Mouse (Mus musculus): ENCODE measurements around the gene Pik3ca. TPM values are rescaled to one million over a fixed set of nuclear protein-coding genes. Genes with fewer than 3 reads are reported as not detected.
A peak's percentile ranks its signal among the peaks of the same experiment; 100 is the strongest.

The Pik3ca gene
- polyA plus RNA-seq (2016; fragmentation: Nextera tagmentation; extraction: Ambion mirVana): 6.9 and 8.2 TPM in 2 replicates

- peak within 1 kb of the TSS; percentile 96 for H3K27ac ChIP-seq (replicated peaks)
- DNase-seq (ENCODE audit: low spot score): peak; percentile 77
- H3K4me1 ChIP-seq: peaks cover 35% of the 10 kb centered on the region
- under 1% methylated on average over 62 of the region's 65 CpGs for WGBS
- H3K36me3 ChIP-seq (replicated peaks): no peaks in the 10 kb centered on the region
- H3K27me3 ChIP-seq (replicated peaks; ENCODE audit: low read depth, poor library complexity, severe bottlenecking): no peaks in the 10 kb centered on the region
- no peaks in the 10 kb centered on the region for H3K9me3 ChIP-seq
- peak within 1 kb of the TSS; percentile 92 for H3K4me3 ChIP-seq
Observed at GRCm38 (mm10) chr3:32397461-32398174, at the start of gene Pik3ca. TSS of gene Pik3ca (plus strand) at chr3:32397671.

GRCm38 (mm10) chr3:32347881-32348280 lies 49.6 kb upstream of the Pik3ca start:
- 93% methylated on average over 6 of the region's 6 CpGs for WGBS
- Histone ChIP-seq H3K27me3 (replicated peaks; ENCODE audit: low read depth, poor library complexity, severe bottlenecking) (no peaks in the 10 kb centered on the region), H3K36me3 (replicated peaks) (peaks cover 30% of the 10 kb centered on the region)

GRCm38 (mm10) chr3:32361221-32361620 lies 36.2 kb upstream of the Pik3ca start:
- Histone ChIP-seq H3K9me3 (no peaks in the 10 kb centered on the region), H3K27me3 (replicated peaks; ENCODE audit: low read depth, poor library complexity, severe bottlenecking) (peaks cover 5% of the 10 kb centered on the region), H3K4me1 (peaks cover 24% of the 10 kb centered on the region), H3K36me3 (replicated peaks) (peaks cover 11% of the 10 kb centered on the region), H3K27ac (replicated peaks) (no peak overlapping the region), H3K4me3 (no peak overlapping the region)
- 63% methylated on average over 6 of the region's 6 CpGs for WGBS
- DNase-seq (ENCODE audit: low spot score): no peak

More at GRCm38 (mm10) chr3:32347881-32348280, 49.6 kb upstream of the Pik3ca start:
- no peak for DNase-seq (ENCODE audit: low spot score)
- H3K4me1 ChIP-seq: no peaks in the 10 kb centered on the region
- no peak overlapping the region for H3K4me3 ChIP-seq
- no peak overlapping the region for H3K27ac ChIP-seq (replicated peaks)
- no peaks in the 10 kb centered on the region for H3K9me3 ChIP-seq

GRCm38 (mm10) chr3:32364195-32364594 lies 33.3 kb upstream of the Pik3ca start:
- peaks cover 30% of the 10 kb centered on the region for H3K4me1 ChIP-seq
- H3K9me3 ChIP-seq: no peaks in the 10 kb centered on the region
- H3K4me3 ChIP-seq: peak overlapping the region; percentile 88
- H3K27me3 ChIP-seq (replicated peaks; ENCODE audit: low read depth, poor library complexity, severe bottlenecking): peaks cover 14% of the 10 kb centered on the region
- H3K27ac ChIP-seq (replicated peaks): peak overlapping the region; percentile 30; the same call in 1 of the 2 replicates
- H3K36me3 ChIP-seq (replicated peaks): 0 out of 2 replicates have a peak, but pooled peaks cover 3% of the 10 kb centered on the region
- DNase-seq (ENCODE audit: low spot score): no peak
- 51% methylated on average over 4 of the region's 4 CpGs for WGBS

- under 1% methylated on average over 54 of the region's 54 CpGs for WGBS
- H3K4me1 ChIP-seq: peaks cover 30% of the 10 kb centered on the region
- peaks cover 14% of the 10 kb centered on the region for H3K27me3 ChIP-seq (replicated peaks; ENCODE audit: low read depth, poor library complexity, severe bottlenecking)
- peak overlapping the region; percentile 88 for H3K4me3 ChIP-seq
- peak; percentile 75 for DNase-seq (ENCODE audit: low spot score)
- H3K9me3 ChIP-seq: no peaks in the 10 kb centered on the region
- H3K36me3 ChIP-seq (replicated peaks): 0 out of 2 replicates have a peak, but pooled peaks cover 3% of the 10 kb centered on the region
- H3K27ac ChIP-seq (replicated peaks): peak overlapping the region; percentile 90
Observed at GRCm38 (mm10) chr3:32364841-32365545, 32.5 kb upstream of the Pik3ca start.

GRCm38 (mm10) chr3:32365546-32366245 lies 31.8 kb upstream of the Pik3ca start, which contains the start of gene Zmat3:
TSS of gene Zmat3 (minus strand) at chr3:32366014.
- Histone ChIP-seq H3K27me3 (replicated peaks; ENCODE audit: low read depth, poor library complexity, severe bottlenecking) (peaks cover 14% of the 10 kb centered on the region), H3K4me1 (peaks cover 28% of the 10 kb centered on the region), H3K4me3 (peak within 1 kb of the TSS; percentile 88), H3K27ac (replicated peaks) (peak within 1 kb of the TSS; percentile 90), H3K36me3 (replicated peaks) (0 out of 2 replicates have a peak, but pooled peaks cover under 1% of the 10 kb centered on the region), H3K9me3 (no peaks in the 10 kb centered on the region)
- WGBS: 4% methylated on average over 39 of the region's 48 CpGs
- DNase-seq (ENCODE audit: low spot score): peak; percentile 88

GRCm38 (mm10) chr3:32366246-32366734 lies 31.2 kb upstream of the Pik3ca start:
- Histone ChIP-seq H3K4me3 (peak overlapping the region; percentile 88), H3K9me3 (no peaks in the 10 kb centered on the region), H3K27ac (replicated peaks) (peak overlapping the region; percentile 90; the same call in 1 of the 2 replicates), H3K27me3 (replicated peaks; ENCODE audit: low read depth, poor library complexity, severe bottlenecking) (peaks cover 14% of the 10 kb centered on the region), H3K4me1 (peaks cover 23% of the 10 kb centered on the region), H3K36me3 (replicated peaks) (no peaks in the 10 kb centered on the region)
- DNase-seq (ENCODE audit: low spot score): no peak
- WGBS: 68% methylated on average over 17 of the region's 17 CpGs

GRCm38 (mm10) chr3:32367516-32367915 lies 30.0 kb upstream of the Pik3ca start:
- WGBS: 83% methylated on average over 1 of the region's 1 CpGs
- Histone ChIP-seq H3K9me3 (no peaks in the 10 kb centered on the region), H3K27ac (replicated peaks) (no peak overlapping the region), H3K27me3 (replicated peaks; ENCODE audit: low read depth, poor library complexity, severe bottlenecking) (peaks cover 14% of the 10 kb centered on the region), H3K4me3 (no peak overlapping the region), H3K36me3 (replicated peaks) (no peaks in the 10 kb centered on the region), H3K4me1 (peaks cover 23% of the 10 kb centered on the region)
- peak; percentile 15 for DNase-seq (ENCODE audit: low spot score)

GRCm38 (mm10) chr3:32371957-32372356 lies 25.5 kb upstream of the Pik3ca start:
- H3K4me1 ChIP-seq: 0 out of 2 replicates have a peak, but pooled peaks cover 4% of the 10 kb centered on the region
- peaks cover 2% of the 10 kb centered on the region for H3K27me3 ChIP-seq (replicated peaks; ENCODE audit: low read depth, poor library complexity, severe bottlenecking)
- no peak for DNase-seq (ENCODE audit: low spot score)
- 82% methylated on average over 7 of the region's 7 CpGs for WGBS
- no peaks in the 10 kb centered on the region for H3K9me3 ChIP-seq
- no peak overlapping the region for H3K27ac ChIP-seq (replicated peaks)
- H3K36me3 ChIP-seq (replicated peaks): no peaks in the 10 kb centered on the region
- no peak overlapping the region for H3K4me3 ChIP-seq

GRCm38 (mm10) chr3:32372470-32372869 lies 25.0 kb upstream of the Pik3ca start:
- no peak overlapping the region for H3K4me3 ChIP-seq
- WGBS: 89% methylated on average over 8 of the region's 8 CpGs
- no peak for DNase-seq (ENCODE audit: low spot score)
- no peaks in the 10 kb centered on the region for H3K36me3 ChIP-seq (replicated peaks)
- no peaks in the 10 kb centered on the region for H3K27me3 ChIP-seq (replicated peaks; ENCODE audit: low read depth, poor library complexity, severe bottlenecking)
- no peak overlapping the region for H3K27ac ChIP-seq (replicated peaks)
- H3K4me1 ChIP-seq: 0 out of 2 replicates have a peak, but pooled peaks cover 4% of the 10 kb centered on the region
- no peaks in the 10 kb centered on the region for H3K9me3 ChIP-seq

GRCm38 (mm10) chr3:32373236-32373635 lies 24.2 kb upstream of the Pik3ca start:
- Histone ChIP-seq H3K36me3 (replicated peaks) (no peaks in the 10 kb centered on the region), H3K4me1 (no peaks in the 10 kb centered on the region), H3K27ac (replicated peaks) (no peak overlapping the region), H3K9me3 (no peaks in the 10 kb centered on the region), H3K27me3 (replicated peaks; ENCODE audit: low read depth, poor library complexity, severe bottlenecking) (no peaks in the 10 kb centered on the region), H3K4me3 (no peak overlapping the region)
- DNase-seq (ENCODE audit: low spot score): no peak
- 92% methylated on average over 6 of the region's 6 CpGs for WGBS

- no peak overlapping the region for H3K4me3 ChIP-seq
- no peak overlapping the region for H3K27ac ChIP-seq (replicated peaks)
- DNase-seq (ENCODE audit: low spot score): peak; percentile 21
- no peaks in the 10 kb centered on the region for H3K27me3 ChIP-seq (replicated peaks; ENCODE audit: low read depth, poor library complexity, severe bottlenecking)
- no peaks in the 10 kb centered on the region for H3K4me1 ChIP-seq
- no peaks in the 10 kb centered on the region for H3K36me3 ChIP-seq (replicated peaks)
- 32% methylated on average over 2 of the region's 2 CpGs for WGBS
- H3K9me3 ChIP-seq: no peaks in the 10 kb centered on the region
Observed at GRCm38 (mm10) chr3:32379891-32380290, 17.6 kb upstream of the Pik3ca start.

All from embryonic facial prominence, embryonic 10.5 days (tissue).